Mouse (Mus musculus) kidney, postnatal 10 days (tissue): ENCODE results near the gene Ppfia1.
A peak's percentile ranks its signal among the peaks of the same experiment; 100 is the strongest.

ENCODE experiments used
- DNase-seq: peaks from one replicate; pipeline ENCODE4 v3.0.0; 2021; ENCODE audit warnings: mixed read lengths

Ppfia1 gene

GRCm38 (mm10) chr7:144489067-144489774 lies 64.3 kb downstream of the Ppfia1 start:
- no peak for DNase-seq

DNA sequence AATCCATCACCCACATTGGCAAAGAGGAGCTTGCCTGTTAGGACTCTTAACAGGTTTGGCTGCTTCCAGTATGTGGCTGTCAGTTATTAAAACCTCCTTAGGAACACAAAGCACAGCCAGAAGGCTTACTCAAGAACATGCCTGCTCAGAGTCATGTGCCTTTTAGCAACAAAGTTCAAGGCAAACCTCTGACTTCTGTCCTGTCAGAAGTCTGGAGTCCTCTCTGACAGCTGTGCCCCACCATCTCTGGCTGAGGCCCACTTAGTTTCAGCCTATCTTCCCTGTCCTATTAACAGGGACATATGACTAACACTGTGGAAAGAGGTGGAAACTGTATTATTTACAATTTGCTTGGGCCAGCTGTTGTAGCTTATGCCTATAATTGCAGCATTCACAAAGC lies 73.2 kb downstream of the Ppfia1 start:
- DNase-seq, result no peak

DNA sequence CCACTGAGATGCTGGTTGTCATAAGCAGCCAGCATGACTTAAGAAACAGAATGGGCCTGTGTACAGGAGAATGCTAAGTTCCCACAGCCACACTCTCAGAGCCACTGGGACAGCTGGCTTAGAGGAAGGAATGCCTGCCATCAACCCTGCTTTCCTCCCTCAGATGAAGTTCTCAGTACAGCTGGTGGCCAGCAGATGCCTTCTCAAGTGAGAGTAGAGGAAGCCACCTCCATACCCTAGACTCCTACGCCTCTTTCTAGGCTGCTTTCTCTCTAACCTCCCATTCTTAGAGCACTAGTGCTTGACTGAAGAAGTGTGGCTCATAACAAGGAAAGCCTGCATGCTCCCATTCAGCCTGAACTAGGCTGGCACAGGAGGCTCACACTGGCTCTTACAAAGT lies 74.0 kb downstream of the Ppfia1 start:
- no peak for DNase-seq

- DNase-seq, result peak; percentile 44
Observed at GRCm38 (mm10) chr7:144475741-144476140, 77.8 kb downstream of the Ppfia1 start.

DNA sequence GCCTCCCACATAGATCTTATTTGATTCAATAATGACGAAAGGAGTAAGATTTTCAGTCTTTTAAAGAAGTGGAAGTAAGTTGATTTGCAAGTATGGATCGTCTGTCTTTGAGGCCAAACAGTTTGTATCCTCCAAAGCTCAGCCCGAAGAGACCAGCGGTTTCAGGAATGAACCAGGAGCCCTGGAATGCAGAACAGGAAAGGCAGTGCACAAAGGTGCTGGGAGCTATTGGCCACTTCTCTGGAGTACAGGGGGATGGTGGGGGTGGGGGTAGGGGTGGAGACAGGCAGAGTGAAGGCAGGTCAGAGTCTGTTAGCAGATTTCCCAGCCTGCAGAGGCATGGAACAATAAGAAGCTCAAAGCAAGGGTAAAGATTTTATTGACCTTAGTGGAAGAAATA lies 80.0 kb downstream of the Ppfia1 start:
- DNase-seq, result no peak

GRCm38 (mm10) chr7:144471103-144471502 lies 82.4 kb downstream of the Ppfia1 start:
- DNase-seq, result no peak

DNA sequence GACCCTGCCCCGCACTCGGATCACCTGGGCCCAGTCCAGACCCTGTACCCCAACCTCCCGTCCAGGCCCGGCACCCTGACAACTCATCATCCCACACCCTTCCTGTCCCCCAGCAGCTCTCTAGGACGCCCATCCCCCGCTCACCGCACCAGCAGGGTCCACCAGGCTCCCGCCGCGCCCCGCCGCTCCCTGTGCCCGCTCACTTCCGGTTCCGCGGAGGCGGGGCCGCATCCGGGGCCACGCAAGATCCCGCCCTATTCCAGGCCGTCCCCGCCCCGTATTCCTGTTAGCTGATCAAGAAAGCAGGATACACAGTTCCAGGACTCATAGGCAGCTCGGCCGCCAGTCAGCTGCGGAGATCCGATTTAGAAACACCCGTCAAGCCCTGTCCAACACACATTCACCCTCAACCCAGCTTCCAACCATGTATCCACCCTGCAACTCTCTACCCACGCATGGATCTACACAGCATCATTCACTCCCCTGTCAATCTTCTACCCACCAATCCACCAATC lies 82.9 kb downstream of the Ppfia1 start, which contains the start of gene Cttn:
Gene Cttn (minus strand): TSS at position 465 of the 515 bp plus-strand sequence.
- DNase-seq, result peak; percentile 96

DNA sequence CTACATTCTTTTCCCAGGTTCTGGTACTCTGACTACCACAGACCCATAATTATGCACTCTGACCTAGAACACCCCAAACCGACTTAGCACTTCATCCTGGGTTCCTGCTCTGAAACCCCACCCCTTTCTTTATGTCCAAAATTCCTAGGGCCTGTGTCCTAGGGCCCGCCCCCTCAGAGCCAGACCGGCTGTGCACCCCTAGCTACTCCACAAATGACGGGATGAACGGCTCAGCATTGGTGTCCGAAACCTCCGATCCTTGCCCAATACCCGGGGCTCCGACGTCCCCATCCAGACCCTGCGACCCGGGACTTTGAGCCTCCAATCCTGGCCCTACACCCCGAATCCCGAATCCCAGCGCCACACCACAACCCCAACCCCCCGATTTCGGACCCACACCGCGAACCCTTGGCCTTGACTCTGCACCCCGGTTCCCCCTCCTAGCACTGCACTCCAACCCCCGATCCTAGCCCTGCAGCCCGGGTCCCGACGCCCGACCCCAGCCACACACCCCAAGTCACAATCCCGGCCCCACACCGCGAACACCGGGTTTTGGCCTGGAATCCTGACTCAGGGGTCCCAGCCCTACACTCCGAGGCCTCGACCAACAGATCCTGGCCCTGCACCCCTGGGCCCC lies 83.5 kb downstream of the Ppfia1 start:
- DNase-seq, result peak; percentile 36

DNA sequence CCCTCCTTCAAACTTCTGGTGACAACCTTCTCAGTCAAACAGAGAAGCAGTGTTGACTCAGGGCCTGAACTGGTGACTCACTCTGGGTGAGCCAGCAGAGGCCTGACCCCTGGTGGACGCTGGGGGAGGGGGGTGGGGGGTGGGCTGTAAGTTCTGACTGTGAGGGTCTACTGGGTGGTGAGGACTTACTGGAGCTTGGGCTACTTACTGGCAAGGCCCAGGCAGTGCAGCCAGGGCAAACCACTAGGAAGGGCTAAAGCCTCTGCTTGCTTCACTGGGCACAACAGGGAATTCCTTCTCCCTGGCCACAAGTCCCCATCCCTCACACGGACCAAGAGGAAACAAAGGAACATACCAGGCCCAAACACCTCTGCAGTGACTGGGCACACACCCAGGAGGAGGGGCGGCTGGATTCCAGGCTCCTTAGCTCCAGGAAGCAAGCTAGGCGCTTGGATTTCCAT lies 84.3 kb downstream of the Ppfia1 start:
- peak; percentile 75 for DNase-seq

GRCm38 (mm10) chr7:144468741-144469140 lies 84.8 kb downstream of the Ppfia1 start:
- DNase-seq, result no peak

DNA sequence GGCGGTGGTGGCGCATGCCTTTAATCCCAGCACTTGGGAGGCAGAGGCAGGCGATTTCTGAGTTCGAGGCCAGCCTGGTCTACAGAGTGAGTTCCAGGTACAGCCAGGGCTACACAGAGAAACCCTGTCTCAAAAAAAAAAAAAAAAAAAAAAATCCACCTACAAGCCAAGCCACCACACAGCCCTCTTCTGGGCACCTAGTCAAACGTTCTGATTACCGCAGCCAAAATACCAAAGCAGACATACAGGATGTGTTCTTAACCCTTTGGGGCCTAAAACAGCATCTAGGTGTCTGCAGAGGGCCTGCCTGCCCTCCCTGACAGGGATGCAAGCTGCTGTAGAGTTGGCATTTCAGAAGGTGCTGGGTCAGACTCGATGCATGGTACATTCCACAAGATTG lies 91.0 kb downstream of the Ppfia1 start:
- DNase-seq, result no peak

DNA sequence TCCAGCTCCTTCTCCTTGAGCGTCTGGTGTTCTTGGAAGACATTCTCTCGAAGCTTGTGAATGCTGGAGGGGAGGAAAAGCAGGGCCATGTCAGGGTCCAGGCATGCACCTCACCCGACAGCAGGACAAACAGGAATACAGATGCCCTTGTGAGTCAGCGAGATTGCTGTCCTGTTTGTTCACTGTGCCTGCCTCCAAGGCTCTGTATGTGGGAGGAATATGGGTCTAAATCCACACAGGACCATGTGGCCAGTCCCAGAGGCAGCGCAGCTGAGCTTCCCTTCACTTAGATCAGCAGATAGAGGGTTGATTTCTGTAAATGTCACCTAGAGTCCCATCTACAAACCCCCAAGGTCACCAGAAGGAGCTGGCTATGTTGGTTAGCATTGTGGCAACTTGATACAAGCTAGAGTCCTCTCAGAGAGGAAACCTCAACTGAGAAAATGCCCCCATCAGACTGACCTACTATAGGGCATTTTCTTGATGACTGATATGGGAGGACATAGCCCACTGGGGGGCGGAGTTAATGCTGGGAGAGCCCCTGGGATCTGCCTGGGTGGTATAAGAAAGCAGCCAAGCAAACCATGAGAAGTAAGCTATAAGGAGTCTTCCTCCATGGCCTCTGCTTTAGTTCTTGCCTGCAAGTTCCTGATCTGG lies 92.2 kb downstream of the Ppfia1 start:
- no peak for DNase-seq

- DNase-seq, result no peak
Observed at GRCm38 (mm10) chr7:144458881-144459280, 94.6 kb downstream of the Ppfia1 start.

GRCm38 (mm10) chr7:144450661-144451060 lies 102.9 kb downstream of the Ppfia1 start:
- no peak for DNase-seq

- peak; percentile 81 for DNase-seq
Observed at GRCm38 (mm10) chr7:144449637-144450570, 103.6 kb downstream of the Ppfia1 start.

GRCm38 (mm10) chr7:144448186-144448585 lies 105.3 kb downstream of the Ppfia1 start:
- DNase-seq, result no peak

GRCm38 (mm10) chr7:144447146-144447545 lies 106.4 kb downstream of the Ppfia1 start:
- DNase-seq, result no peak

DNA sequence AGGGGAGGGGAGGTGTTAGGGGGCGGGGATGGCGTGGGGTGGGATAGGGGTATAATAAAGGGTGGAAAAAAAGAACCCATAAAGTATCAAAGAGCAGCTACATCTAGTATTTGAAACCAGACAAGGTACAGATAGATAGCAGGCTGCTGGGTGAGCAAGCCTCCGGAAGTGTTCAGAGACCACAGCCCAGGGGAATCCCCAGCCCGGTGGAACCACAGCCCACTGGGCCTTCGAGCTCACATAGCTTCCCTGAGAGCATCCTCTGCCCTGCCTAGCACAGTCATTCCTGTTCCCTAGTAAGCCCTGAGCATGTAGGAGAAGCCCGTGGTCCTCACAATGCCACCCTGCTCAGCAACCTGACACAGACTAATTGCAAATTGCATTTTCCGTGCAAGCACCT lies 108.7 kb downstream of the Ppfia1 start:
- DNase-seq, result no peak

DNA sequence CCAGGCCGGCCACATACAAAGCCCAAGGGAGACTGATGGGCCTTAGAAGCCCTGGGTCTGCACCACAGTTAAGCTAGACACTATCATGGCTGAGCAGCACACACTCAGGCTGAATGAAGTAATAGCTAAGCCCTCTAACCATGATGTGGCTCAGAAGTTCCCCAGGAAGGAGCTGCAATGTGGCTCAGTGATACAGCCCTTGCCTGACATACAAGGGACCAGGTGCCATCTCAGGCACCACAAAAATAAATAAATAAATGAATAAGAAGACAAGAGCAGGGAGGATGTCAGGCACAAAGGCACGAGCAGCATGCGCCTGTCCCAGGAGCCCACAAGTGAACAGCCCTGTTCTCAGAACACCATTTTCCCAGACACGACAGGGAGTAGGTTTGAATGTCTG lies 111.6 kb downstream of the Ppfia1 start:
- DNase-seq, result no peak

DNA sequence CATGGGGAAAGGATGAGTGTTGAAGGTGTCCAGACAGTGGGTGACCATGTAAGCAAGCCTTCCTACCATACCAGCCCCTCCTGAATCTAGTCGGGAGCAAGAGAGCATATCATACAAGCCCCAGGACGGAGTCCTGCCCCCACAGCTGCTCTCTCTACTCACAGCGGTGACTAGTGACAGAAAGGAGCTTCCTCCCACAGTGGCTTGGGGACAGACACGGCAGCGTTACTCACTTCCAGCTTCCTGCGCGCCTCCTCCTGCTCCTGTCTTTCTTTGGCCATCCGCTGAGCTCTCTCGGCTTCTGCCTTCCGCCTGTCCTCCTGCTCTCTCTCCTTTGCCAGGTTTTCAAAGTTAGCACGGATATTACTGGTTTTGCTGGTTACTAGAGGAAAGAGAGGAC lies 112.1 kb downstream of the Ppfia1 start:
- no peak for DNase-seq

- no peak for DNase-seq
Observed at GRCm38 (mm10) chr7:144438811-144439210, 114.7 kb downstream of the Ppfia1 start.

GRCm38 (mm10) chr7:144432920-144433319 lies 120.6 kb downstream of the Ppfia1 start:
- DNase-seq, result no peak

DNA sequence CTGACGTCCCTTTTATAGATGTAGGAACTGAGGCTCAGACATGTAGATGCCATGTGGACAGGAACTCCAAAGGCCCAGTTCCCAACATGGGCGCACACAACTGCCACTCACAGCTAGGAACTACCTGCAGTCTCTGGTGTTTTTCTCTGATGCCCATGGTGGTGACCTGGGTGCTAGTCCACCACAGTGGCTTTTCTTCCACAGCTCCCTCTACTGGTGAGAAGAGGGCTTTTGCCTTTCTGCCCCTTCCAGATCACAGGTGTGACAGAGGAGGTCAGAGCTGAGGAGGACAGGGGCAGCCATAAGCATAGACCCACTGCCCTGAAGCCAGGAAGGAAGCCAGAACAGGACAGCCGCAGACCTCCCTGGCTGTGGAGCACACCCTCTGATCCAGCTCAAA lies 126.1 kb downstream of the Ppfia1 start:
- no peak for DNase-seq
